Mouse (Mus musculus) small intestine, adult 2 months (tissue): Measurements from ENCODE around the gene Akap13.

Source experiments
- CTCF ChIP-seq: fragments of 200-500 bp; IDR thresholded peaks from 2 replicates; pipeline ENCODE4 v1.5.1; 2012; ENCODE audit warnings: low read depth, mild to moderate bottlenecking, control low read depth, inconsistent platforms, low read length, moderate library complexity, mixed read lengths; ENCODE audit not compliant: insufficient replicate concordance, insufficient read length; ENCODE audit errors: extremely low read depth
- POLR2A ChIP-seq: fragments of 200-500 bp; IDR thresholded peaks from 2 replicates; pipeline ENCODE4 v1.6.1; 2012; ENCODE audit warnings: low read depth, mild to moderate bottlenecking, control low read depth, inconsistent platforms, low read length, moderate library complexity

GRCm38 (mm10) chr7:75610391-75610790 lies 155.1 kb downstream of the Akap13 start:
- no peak; the same call in 1 of the 2 replicates for TF ChIP-seq POLR2A
- no peak for TF ChIP-seq CTCF
